Mouse (Mus musculus) brain, embryonic 14.5 days (tissue): ENCODE results near the gene Rem2. TPM values are rescaled to one million over a fixed set of nuclear protein-coding genes. Genes with fewer than 3 reads are reported as not detected.
A peak's percentile ranks its signal among the peaks of the same experiment; 100 is the strongest.

Experiments used
- DNase-seq: peaks from one replicate; pipeline ENCODE4 v3.0.0-alpha.2; 2011; ENCODE audit warnings: low read depth
- CTCF ChIP-seq: fragments of 200-500 bp; IDR thresholded peaks from 2 replicates; pipeline ENCODE4 v1.5.1; 2012; ENCODE audit warnings: inconsistent platforms, mild to moderate bottlenecking, moderate library complexity, borderline replicate concordance; ENCODE audit not compliant: insufficient read depth, insufficient read length; ENCODE audit errors: extremely low read depth
- POLR2A ChIP-seq: fragments of 200-500 bp; IDR thresholded peaks from 2 replicates; pipeline ENCODE4 v1.6.1; 2012; ENCODE audit warnings: mild to moderate bottlenecking, inconsistent platforms, borderline replicate concordance; ENCODE audit not compliant: poor library complexity, insufficient read depth, insufficient read length, severe bottlenecking; ENCODE audit errors: extremely low read depth
- polyA plus RNA-seq: library from polyadenylated mRNA; depleted of rRNA; stranded (reverse); fragments of >200 nt; gene quantifications from 2 replicates; pipeline ENCODE4 v1.2.3, GENCODE M21; 2012; rRNA removed

Gene Rem2
- polyA plus RNA-seq, 1 experiment: 31.3 TPM

GRCm38 (mm10) chr14:54527227-54528006, 51.5 kb downstream of the Rem2 start:
- TF ChIP-seq POLR2A (no peak), CTCF (no peak)
- peak; percentile 71 for DNase-seq

- no peak for DNase-seq
- TF ChIP-seq POLR2A: no peak
Measured at GRCm38 (mm10) chr14:54528007-54528393, 52.1 kb downstream of the Rem2 start.

GRCm38 (mm10) chr14:54528446-54529111, 52.7 kb downstream of the Rem2 start:
- TF ChIP-seq CTCF: peak; percentile 93
- TF ChIP-seq POLR2A: no peak
- DNase-seq: peak; percentile 85

Other genes with a start within 250 kb of the Rem2 start
- gene Dad1, start 222.0 kb upstream of the Rem2 start, polyA plus RNA-seq: 219 and 329 TPM in 2 replicates
- 16.8 and 29.9 TPM in 2 replicates for gene Abhd4, start 221.9 kb upstream of the Rem2 start, polyA plus RNA-seq
- gene Olfr49, start 191.2 kb upstream of the Rem2 start, polyA plus RNA-seq: not detected in 2 replicates
- 98.0 and 101 TPM in 2 replicates for gene Oxa1l, start 115.3 kb upstream of the Rem2 start, polyA plus RNA-seq
- gene Slc7a7, start 58.3 kb upstream of the Rem2 start, polyA plus RNA-seq: 7.2 and 8.0 TPM in 2 replicates
- gene Mrpl52, start 49.2 kb upstream of the Rem2 start, polyA plus RNA-seq: 186 and 230 TPM in 2 replicates
- 80.4 and 83.8 TPM in 2 replicates for gene Mmp14, start 44.5 kb upstream of the Rem2 start, polyA plus RNA-seq
- 39.6 and 41.5 TPM in 2 replicates for gene Lrp10, start 12.0 kb upstream of the Rem2 start, polyA plus RNA-seq
- gene Prmt5, start 41.4 kb downstream of the Rem2 start, polyA plus RNA-seq: 88.7 and 95.5 TPM in 2 replicates
- 15.5 and 18.8 TPM in 2 replicates for gene Haus4, start 78.5 kb downstream of the Rem2 start, polyA plus RNA-seq
- gene Ajuba, start 101.5 kb downstream of the Rem2 start, polyA plus RNA-seq: 17.6 and 17.9 TPM in 2 replicates
- 12.8 and 14.5 TPM in 2 replicates for gene 4931414P19Rik, start 129.9 kb downstream of the Rem2 start, polyA plus RNA-seq
- gene Psmb5, start 141.9 kb downstream of the Rem2 start, polyA plus RNA-seq: 257 and 335 TPM in 2 replicates
- gene Psmb11, start 145.3 kb downstream of the Rem2 start, polyA plus RNA-seq: 0.07 TPM in 1 of 2 replicates, not detected in the other
- gene Gm17606, start 164.9 kb downstream of the Rem2 start, polyA plus RNA-seq: not detected in 2 replicates
- gene Cdh24, start 165.3 kb downstream of the Rem2 start, polyA plus RNA-seq: 73.5 and 75.5 TPM in 2 replicates
- 64.6 and 76.7 TPM in 2 replicates for gene 1700123O20Rik, start 210.1 kb downstream of the Rem2 start, polyA plus RNA-seq
- gene Acin1, start 210.8 kb downstream of the Rem2 start, polyA plus RNA-seq: 248 and 332 TPM in 2 replicates
- gene Gm29776, start 222.7 kb downstream of the Rem2 start, polyA plus RNA-seq: 0.05 and 0.14 TPM in 2 replicates
- 0.09 and 0.27 TPM in 2 replicates for gene Cebpe, start 236.1 kb downstream of the Rem2 start, polyA plus RNA-seq